Mouse (Mus musculus) C2C12 (cell line): ENCODE data around the gene Smco1. TPM values are rescaled to one million over a fixed set of nuclear protein-coding genes. Genes with fewer than 3 reads are reported as not detected.

Source experiments
- H3K27me3 ChIP-seq: one replicate; pipeline ENCODE4 v1.6.1; 2011; ENCODE audit not compliant: control insufficient read depth, insufficient read depth, insufficient read length
- H3K36me3 ChIP-seq: one replicate; pipeline ENCODE4 v1.6.1; 2011; ENCODE audit not compliant: control insufficient read depth, insufficient read depth
- H3K4me3 ChIP-seq: one replicate; pipeline ENCODE4 v1.5.1; 2011; ENCODE audit warnings: mild to moderate bottlenecking, control low read depth; ENCODE audit not compliant: poor library complexity, insufficient read depth, severe bottlenecking
- H3K79me2 ChIP-seq: one replicate; pipeline ENCODE4 v1.6.1; 2011; ENCODE audit not compliant: control insufficient read depth, insufficient read depth
- H3K79me3 ChIP-seq: one replicate; pipeline ENCODE4 v1.6.1; 2011; ENCODE audit warnings: low read depth, control low read depth
- H3ac ChIP-seq: one replicate; pipeline ENCODE3; 2011; ENCODE audit warnings: low read depth; ENCODE audit not compliant: control insufficient read depth, insufficient read length
- CEBPB ChIP-seq: IDR thresholded peaks from one replicate; pipeline ENCODE4 v1.6.1; 2011; ENCODE audit warnings: low read depth, mild to moderate bottlenecking, control low read depth, moderate library complexity
- CTCF ChIP-seq: IDR thresholded peaks from one replicate; pipeline ENCODE4 v1.5.1; 2011; ENCODE audit not compliant: control insufficient read depth, insufficient read depth, insufficient read length
- FOSL1 ChIP-seq: IDR thresholded peaks from one replicate; pipeline ENCODE4 v1.8.0; 2011; ENCODE audit warnings: mild to moderate bottlenecking, low read length; ENCODE audit not compliant: poor library complexity, insufficient read depth, severe bottlenecking
- MAX ChIP-seq: IDR thresholded peaks from one replicate; pipeline ENCODE4 v1.6.1; 2011; ENCODE audit warnings: mild to moderate bottlenecking, control low read depth
- MYOD1 ChIP-seq: IDR thresholded peaks from one replicate; pipeline ENCODE4 v1.6.1; 2011; ENCODE audit warnings: low read depth; ENCODE audit not compliant: control insufficient read depth, insufficient read length
- MYOG ChIP-seq: IDR thresholded peaks from one replicate; pipeline ENCODE4 v1.6.1; 2011; ENCODE audit not compliant: control insufficient read depth, insufficient read length; ENCODE audit errors: extremely low read depth
- USF1 ChIP-seq: IDR thresholded peaks from one replicate; pipeline ENCODE4 v1.6.1; 2011; ENCODE audit warnings: low read depth, mild to moderate bottlenecking, control low read depth, moderate library complexity
- microRNA-seq: library from miRNA; unstranded; fragments of <30 nt; microRNA quantifications from one replicate; pipeline ENCODE4, GENCODE M21; 2019; ENCODE audit warnings: borderline microRNAs expressed
- polyA plus RNA-seq: library from polyadenylated mRNA; unstranded; fragments of >200 nt; fragmentation: generic; extraction: Trizol; gene quantifications from one replicate; pipeline ENCODE4 v1.2.1, GENCODE M21; 2012; ENCODE audit warnings: missing spikeins

Smco1 gene
- polyA plus RNA-seq, 1 experiment = not detected

GRCm38 (mm10) chr16:32312859-32313258, 41.6 kb downstream of the Smco1 start:
- no peak for TF ChIP-seq FOSL1
- no peak for TF ChIP-seq MYOD1
- TF ChIP-seq CTCF = no peak
- TF ChIP-seq MAX = no peak
- no peak for TF ChIP-seq USF1
- no peak for TF ChIP-seq MYOG
- no peak for TF ChIP-seq CEBPB
- no peaks in the 10 kb centered on the region for H3K79me2 ChIP-seq
- no peak overlapping the region for H3K4me3 ChIP-seq
- no peaks in the 10 kb centered on the region for H3K27me3 ChIP-seq
- H3ac ChIP-seq = no peak overlapping the region
- no peaks in the 10 kb centered on the region for H3K79me3 ChIP-seq
- no peaks in the 10 kb centered on the region for H3K36me3 ChIP-seq

- no peaks in the 10 kb centered on the region for H3K36me3 ChIP-seq
- no peak overlapping the region for H3K4me3 ChIP-seq
- no peaks in the 10 kb centered on the region for H3K79me3 ChIP-seq
- TF ChIP-seq MAX (no peak), CTCF (no peak), MYOG (no peak), FOSL1 (no peak), MYOD1 (no peak), USF1 (no peak), CEBPB (no peak)
- no peaks in the 10 kb centered on the region for H3K27me3 ChIP-seq
- no peak overlapping the region for H3ac ChIP-seq
- H3K79me2 ChIP-seq = no peaks in the 10 kb centered on the region
These were observed 45.3 kb downstream of the Smco1 start for GRCm38 (mm10) chr16:32316601-32317000.

GRCm38 (mm10) chr16:32323953-32324352, 52.7 kb downstream of the Smco1 start:
- H3K36me3 ChIP-seq = no peaks in the 10 kb centered on the region
- no peak overlapping the region for H3ac ChIP-seq
- TF ChIP-seq FOSL1 (no peak), USF1 (no peak), MYOG (no peak), CEBPB (no peak), CTCF (no peak), MYOD1 (no peak), MAX (no peak)
- H3K4me3 ChIP-seq = no peak overlapping the region
- no peaks in the 10 kb centered on the region for H3K79me2 ChIP-seq
- H3K27me3 ChIP-seq = peaks cover 4% of the 10 kb centered on the region
- H3K79me3 ChIP-seq = no peaks in the 10 kb centered on the region

Small RNA genes within 50 kb of the gene (microRNA-seq; reads per million reads assigned to microRNA genes)
- not detected for gene Mir1946a

Other genes with a start within 250 kb of the Smco1 start
- gene Pak2, start 192.1 kb upstream of the Smco1 start, polyA plus RNA-seq = 16.4 TPM
- 30.8 TPM for gene Pigx, start 171.7 kb upstream of the Smco1 start, polyA plus RNA-seq
- 4.2 TPM for gene Cep19, start 171.7 kb upstream of the Smco1 start, polyA plus RNA-seq
- not detected for gene Nrros, start 105.9 kb upstream of the Smco1 start, polyA plus RNA-seq
- gene Bex6, start 91.6 kb upstream of the Smco1 start, polyA plus RNA-seq = not detected
- 5.8 TPM for gene Fbxo45, start 24.3 kb upstream of the Smco1 start, polyA plus RNA-seq
- 10.9 TPM for gene Wdr53, start 24.2 kb upstream of the Smco1 start, polyA plus RNA-seq
- 7.4 TPM for gene Rnf168, start 6.0 kb downstream of the Smco1 start, polyA plus RNA-seq
- 10.8 TPM for gene Ubxn7, start 60.8 kb downstream of the Smco1 start, polyA plus RNA-seq
- not detected for gene Tm4sf19, start 129.0 kb downstream of the Smco1 start, polyA plus RNA-seq
- 16.6 TPM for gene Tctex1d2, start 148.2 kb downstream of the Smco1 start, polyA plus RNA-seq
- gene Pcyt1a, start 159.5 kb downstream of the Smco1 start, polyA plus RNA-seq = 14.3 TPM
- gene Slc51a, start 216.4 kb downstream of the Smco1 start, polyA plus RNA-seq = 0.14 TPM
- not detected for gene Zdhhc19, start 224.8 kb downstream of the Smco1 start, polyA plus RNA-seq